Mouse (Mus musculus) frontal cortex, adult 2 months (tissue): ENCODE data around the gene Ctsh. TPM values are rescaled to one million over a fixed set of nuclear protein-coding genes. Genes with fewer than 3 reads are reported as not detected.
"Not testable (repeated sequence)": the region's sequence is repeated elsewhere in the genome, so short reads cannot be mapped to it uniquely, and the experiment has no call there.

ENCODE experiments used
- DNase-seq, 2 experiments: peaks; one replicate each; pipeline ENCODE4 v3.0.0; 2022; ENCODE audit warnings: low spot score in 1 of 2; ENCODE audit errors: extremely low spot score in 1 of 2
- polyA plus RNA-seq: library from polyadenylated mRNA; depleted of rRNA; stranded (reverse); fragments of >200 nt; gene quantifications from 2 replicates; pipeline ENCODE4 v1.2.3, GENCODE M21; 2012; rRNA removed

Ctsh gene
- 17.5 and 21.4 TPM in 2 replicates for polyA plus RNA-seq

- DNase-seq: no peak
Observed at GRCm38 (mm10) chr9:90053852-90054251, at the start of gene Ctsh. Gene Ctsh, plus strand, starts transcription at chr9:90054152.

- no peak for DNase-seq
Observed at GRCm38 (mm10) chr9:90006432-90006831, 47.5 kb upstream of the Ctsh start.

- DNase-seq: no peak
Observed at GRCm38 (mm10) chr9:90007094-90007493, 46.9 kb upstream of the Ctsh start.

GRCm38 (mm10) chr9:90008138-90008537 lies 45.8 kb upstream of the Ctsh start:
- DNase-seq: no peak

- DNase-seq: no peak
Observed at GRCm38 (mm10) chr9:90011849-90012248, 42.1 kb upstream of the Ctsh start.

- DNase-seq: no peak
Observed at GRCm38 (mm10) chr9:90014649-90015048, 39.3 kb upstream of the Ctsh start.

GRCm38 (mm10) chr9:90016204-90016603 lies 37.7 kb upstream of the Ctsh start:
- no peak for DNase-seq

GRCm38 (mm10) chr9:90020866-90021265 lies 33.1 kb upstream of the Ctsh start:
- DNase-seq: peak; percentile 30 to 72

- DNase-seq: no peak
Observed at GRCm38 (mm10) chr9:90021442-90021841, 32.5 kb upstream of the Ctsh start.

- DNase-seq: no peak
Observed at GRCm38 (mm10) chr9:90027709-90028108, 26.2 kb upstream of the Ctsh start.

- DNase-seq: no peak
Observed at GRCm38 (mm10) chr9:90033922-90034321, 20.0 kb upstream of the Ctsh start.

- no peak for DNase-seq
Observed at GRCm38 (mm10) chr9:90035168-90035567, 18.8 kb upstream of the Ctsh start.

- no peak for DNase-seq
Observed at GRCm38 (mm10) chr9:90035794-90036193, 18.2 kb upstream of the Ctsh start.

- DNase-seq: no peak
Observed at GRCm38 (mm10) chr9:90036313-90036712, 17.6 kb upstream of the Ctsh start.

GRCm38 (mm10) chr9:90038535-90038934 lies 15.4 kb upstream of the Ctsh start:
- no peak for DNase-seq

GRCm38 (mm10) chr9:90040916-90041315 lies 13.0 kb upstream of the Ctsh start:
- no peak for DNase-seq

- DNase-seq: no peak
Observed at GRCm38 (mm10) chr9:90041556-90041955, 12.4 kb upstream of the Ctsh start.

- not testable (repeated sequence) for DNase-seq
Observed at GRCm38 (mm10) chr9:90042906-90043305, 11.0 kb upstream of the Ctsh start.

GRCm38 (mm10) chr9:90045191-90045590 lies 8.8 kb upstream of the Ctsh start:
- no peak for DNase-seq

- no peak for DNase-seq
Observed at GRCm38 (mm10) chr9:90047937-90048627, 5.9 kb upstream of the Ctsh start.

- no peak for DNase-seq
Observed at GRCm38 (mm10) chr9:90054371-90055145, 606 bp downstream of the Ctsh start.

- DNase-seq: no peak
Observed at GRCm38 (mm10) chr9:90055409-90055808, 1.5 kb downstream of the Ctsh start.
